Comparison of ENCODE assay signal across 22 mouse cellular contexts in the genomic region with DNA sequence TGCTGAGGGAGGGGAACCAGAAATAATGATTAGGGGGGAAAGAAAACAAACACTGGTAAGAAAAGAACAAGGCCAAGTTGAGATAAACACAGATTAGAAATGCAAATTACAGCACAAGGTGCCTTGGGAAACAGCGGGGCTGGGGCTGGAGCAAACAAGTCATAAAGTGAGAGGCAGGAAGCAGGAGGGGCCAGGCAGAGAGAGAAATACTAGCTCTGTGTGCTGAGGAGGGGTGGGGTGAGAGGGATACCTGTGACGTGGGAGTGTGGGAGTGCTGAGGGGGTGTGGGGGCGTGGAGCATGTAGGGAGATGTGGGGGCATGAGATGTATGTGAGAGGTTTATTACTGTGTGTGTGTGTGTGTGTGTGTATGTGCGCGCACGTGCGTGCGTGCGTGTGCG. TPM values are rescaled to one million over a fixed set of nuclear protein-coding genes. Genes with fewer than 3 reads are reported as not detected.
A peak's percentile ranks its signal among the peaks of the same experiment; 100 is the strongest.
DNase-seq lines count a peak whose midpoint lies in the region; ATAC-seq and TF ChIP-seq lines count a peak whose summit lies in the region.
"Had no signal": no experiment of that assay in that cellular context is flagged by ENCODE, and none has a peak within 500 bp of the region (broad histone marks: within the 10 kb centered on the region; RNA-seq: fewer than 3 reads in every experiment).

No protein-coding gene starts in this region.

- TF ChIP-seq CTCF in hindbrain, postnatal 0 days (IDR thresholded peaks at IDR 0.05; ENCODE audit: low read depth) = no peak

- no peak overlapping the region for H3K27ac ChIP-seq in hindbrain, embryonic 12.5 days
- H3K27ac ChIP-seq in hindbrain, postnatal 0 days = no peak overlapping the region
- peak overlapping the region; percentile 1; the same call in 1 of the 2 replicates for H3K27ac ChIP-seq in limb, embryonic 10.5 days
- H3K27ac ChIP-seq: hindbrain, embryonic 15.5 days; neural tube, embryonic 15.5 days had no signal

- peaks cover 5% of the 10 kb centered on the region for H3K27me3 ChIP-seq in hindbrain, embryonic 12.5 days
- H3K27me3 ChIP-seq in hindbrain, postnatal 0 days (ENCODE audit: insufficient read depth, low read length) = no peaks in the 10 kb centered on the region
- H3K27me3 ChIP-seq in limb, embryonic 10.5 days (ENCODE audit: low read depth, poor library complexity, severe bottlenecking) = no peaks in the 10 kb centered on the region
- H3K27me3 ChIP-seq: heart, embryonic 12.5 days; hindbrain, embryonic 15.5 days; neural tube, embryonic 15.5 days had no signal

- no peaks in the 10 kb centered on the region for H3K9me3 ChIP-seq in hindbrain, embryonic 12.5 days (replicated peaks)
- H3K9me3 ChIP-seq in hindbrain, postnatal 0 days (ENCODE audit: low read length) = no peaks in the 10 kb centered on the region
- H3K9me3 ChIP-seq in limb, embryonic 10.5 days (replicated peaks) = no peaks in the 10 kb centered on the region
- H3K9me3 ChIP-seq: heart, embryonic 12.5 days; hindbrain, embryonic 15.5 days; megakaryocyte, embryonic 14.5 days; neural tube, embryonic 15.5 days had no signal

- no peak for DNase-seq in hindbrain, postnatal 0 days (ENCODE audit: low spot score)
- peak; percentile 11 for DNase-seq in thymus, postnatal 25 days
- DNase-seq in thymus, adult 18-20 months = no peak
- no peak for DNase-seq in limb, embryonic 10.5 days (ENCODE audit: low spot score)
- peak; percentile 41 for DNase-seq in thymus, postnatal 4 days
- no peak for DNase-seq in adrenal gland, adult 18-20 months (ENCODE audit: low spot score in 2 of 2)
- no peak for DNase-seq in cerebellum, postnatal 25 days
- DNase-seq: adrenal gland, adult 2 months; B cell, adult 2 months; cerebellum, adult 9-10 months; heart, adult 11 months; kidney, adult 8-10 months; liver, postnatal 0 days; right cerebral cortex, postnatal 25 days had no signal

- ATAC-seq in hindbrain, embryonic 12.5 days (ENCODE audit: low FRiP score) = no peak
- no peak for ATAC-seq in hindbrain, postnatal 0 days
- ATAC-seq: liver, postnatal 0 days; midbrain, embryonic 16.5 days had no signal

- no peaks in the 10 kb centered on the region for H3K36me3 ChIP-seq in hindbrain, embryonic 12.5 days
- no peaks in the 10 kb centered on the region for H3K36me3 ChIP-seq in hindbrain, postnatal 0 days (ENCODE audit: insufficient read depth, low read length)
- H3K36me3 ChIP-seq in limb, embryonic 10.5 days = no peaks in the 10 kb centered on the region
- H3K36me3 ChIP-seq: heart, embryonic 12.5 days; hindbrain, embryonic 15.5 days had no signal

- H3K4me3 ChIP-seq in hindbrain, embryonic 12.5 days = no peak overlapping the region
- no peak overlapping the region for H3K4me3 ChIP-seq in hindbrain, postnatal 0 days (ENCODE audit: low read length)
- no peak overlapping the region for H3K4me3 ChIP-seq in limb, embryonic 10.5 days
- H3K4me3 ChIP-seq: heart, embryonic 12.5 days; hindbrain, embryonic 15.5 days; neural tube, embryonic 15.5 days had no signal

- H3K9ac ChIP-seq in hindbrain, embryonic 12.5 days = peak overlapping the region; percentile 44; the same call in 1 of the 2 replicates
- H3K9ac ChIP-seq in hindbrain, postnatal 0 days (replicated peaks; ENCODE audit: low read length) = no peak overlapping the region
- H3K9ac ChIP-seq: hindbrain, embryonic 15.5 days; liver, postnatal 0 days; neural tube, embryonic 15.5 days had no signal

- H3K4me2 ChIP-seq in hindbrain, embryonic 12.5 days (replicated peaks) = no peak overlapping the region
- no peak overlapping the region for H3K4me2 ChIP-seq in hindbrain, postnatal 0 days (ENCODE audit: low read depth, low read length)
- H3K4me2 ChIP-seq: heart, embryonic 12.5 days; hindbrain, embryonic 15.5 days; neural tube, embryonic 15.5 days had no signal

- 78% methylated on average over 10 of the region's 10 CpGs for WGBS in hindbrain, embryonic 12.5 days
- 85% methylated on average over 10 of the region's 10 CpGs for WGBS in hindbrain, postnatal 0 days
- 75% methylated on average over 10 of the region's 10 CpGs for WGBS in limb, embryonic 10.5 days

- peaks cover 18% of the 10 kb centered on the region; the same call in 1 of the 2 replicates for H3K4me1 ChIP-seq in hindbrain, embryonic 12.5 days
- no peaks in the 10 kb centered on the region for H3K4me1 ChIP-seq in hindbrain, postnatal 0 days (ENCODE audit: insufficient read depth, low read length)
- H3K4me1 ChIP-seq in limb, embryonic 10.5 days = peaks cover 23% of the 10 kb centered on the region
- H3K4me1 ChIP-seq: hindbrain, embryonic 15.5 days had no signal

RNA-seq across cellular contexts. Expression of a gene that starts 29.0 kb away (rescaled TPM):
- polyA plus RNA-seq in hindbrain, embryonic 12.5 days (2016; fragmentation: Nextera tagmentation; extraction: Ambion mirVana) = 0.32 and 0.36 TPM in 2 replicates
- 0.32 and 0.37 TPM in 2 replicates for total RNA-seq in hindbrain, postnatal 0 days (2014; rRNA removed)
- 0.14 and 0.16 TPM in 2 replicates for polyA plus RNA-seq in hindbrain, postnatal 0 days (2015; fragmentation: Nextera tagmentation; extraction: Ambion mirVana)
- 0.06 and 0.16 TPM in 2 replicates for polyA plus RNA-seq in limb, embryonic 10.5 days (2016; fragmentation: Nextera tagmentation; extraction: Ambion mirVana)
- under 1 TPM; 0.10 TPM for total RNA-seq in adrenal gland, adult 18-20 months (2021)
- total RNA-seq: liver, adult 2 months had no signal
- polyA plus RNA-seq: adrenal gland, adult 2 months; liver, adult 2 months; liver, postnatal 0 days; spleen, adult 2 months had no signal

RNA-seq across cellular contexts. Expression of a gene that starts 37.2 kb away (rescaled TPM):
- 14.9 and 15.6 TPM in 2 replicates for polyA plus RNA-seq in hindbrain, embryonic 12.5 days (2016; fragmentation: Nextera tagmentation; extraction: Ambion mirVana)
- total RNA-seq in hindbrain, postnatal 0 days (2014; rRNA removed) = 12.8 and 22.1 TPM in 2 replicates
- polyA plus RNA-seq in hindbrain, postnatal 0 days (2015; fragmentation: Nextera tagmentation; extraction: Ambion mirVana) = 7.5 and 7.9 TPM in 2 replicates
- polyA plus RNA-seq in limb, embryonic 10.5 days (2016; fragmentation: Nextera tagmentation; extraction: Ambion mirVana) = 11.2 and 16.2 TPM in 2 replicates
- total RNA-seq in adrenal gland, adult 18-20 months (2021) = 10 to 100 TPM; 15.4 to 18.1 TPM

RNA-seq across cellular contexts. Expression of a gene that starts 50.0 kb away (rescaled TPM):
- 7.5 and 8.5 TPM in 2 replicates for polyA plus RNA-seq in hindbrain, embryonic 12.5 days (2016; fragmentation: Nextera tagmentation; extraction: Ambion mirVana)
- 17.7 and 20.0 TPM in 2 replicates for total RNA-seq in hindbrain, postnatal 0 days (2014; rRNA removed)
- 11.9 and 12.4 TPM in 2 replicates for polyA plus RNA-seq in hindbrain, postnatal 0 days (2015; fragmentation: Nextera tagmentation; extraction: Ambion mirVana)
- polyA plus RNA-seq in limb, embryonic 10.5 days (2016; fragmentation: Nextera tagmentation; extraction: Ambion mirVana) = 1.8 and 2.6 TPM in 2 replicates
- 1 to 10 TPM; 3.4 to 5.4 TPM for total RNA-seq in adrenal gland, adult 18-20 months (2021)
- total RNA-seq: liver, adult 2 months had no signal
- polyA plus RNA-seq: liver, adult 2 months; liver, postnatal 0 days had no signal

Comparison
In these comparisons a context has a peak if more than half of its experiments do, and no peak if none do; other contexts are left out.
1. DNase-seq: peak in thymus, postnatal 25 days (single experiment) and thymus, postnatal 4 days (single experiment); none in hindbrain, postnatal 0 days (single experiment), thymus, adult 18-20 months (0 of 2), limb, embryonic 10.5 days (single experiment), adrenal gland, adult 18-20 months (0 of 2) and cerebellum, postnatal 25 days (0 of 2).